Mouse (Mus musculus) heart, embryonic 13.5 days (tissue): ENCODE measurements around the gene Anapc2. TPM values are rescaled to one million over a fixed set of nuclear protein-coding genes. Genes with fewer than 3 reads are reported as not detected.

Source experiments
- ATAC-seq: fragments of 200-750 bp; cut with Nextera tagmentation; 2 replicates; pipeline ENCODE4 v1.8.0; 2017; ENCODE audit warnings: moderate TSS enrichment; ENCODE audit not compliant: insufficient number of reproducible peaks, low FRiP score, low TSS enrichment; ENCODE audit errors: extremely low read depth
- H3K27ac ChIP-seq: fragments of 300-500 bp; sonication (generic); replicated peaks from 2 replicates; pipeline ENCODE4 v1.5.1; 2015; ENCODE audit warnings: moderate library complexity, mild to moderate bottlenecking, inconsistent platforms
- H3K27me3 ChIP-seq: fragments of 300-500 bp; sonication (generic); replicated peaks from 2 replicates; pipeline ENCODE4 v1.6.1; 2015; ENCODE audit warnings: mild to moderate bottlenecking, inconsistent platforms
- H3K36me3 ChIP-seq: fragments of 300-500 bp; sonication (generic); 2 replicates; pipeline ENCODE4 v1.6.1; 2015; ENCODE audit warnings: mild to moderate bottlenecking, inconsistent platforms
- H3K4me1 ChIP-seq: fragments of 300-500 bp; sonication (generic); 2 replicates; pipeline ENCODE4 v1.6.1; 2015; ENCODE audit warnings: inconsistent platforms
- H3K4me2 ChIP-seq: fragments of 300-500 bp; sonication (generic); 2 replicates; pipeline ENCODE4 v1.6.1; 2015; ENCODE audit warnings: inconsistent platforms, mild to moderate bottlenecking, moderate library complexity
- H3K4me3 ChIP-seq: fragments of 300-500 bp; sonication (generic); 2 replicates; pipeline ENCODE4 v1.5.1; 2015; ENCODE audit warnings: moderate library complexity, mild to moderate bottlenecking, inconsistent platforms
- H3K9ac ChIP-seq: fragments of 300-500 bp; sonication (generic); 2 replicates; pipeline ENCODE4 v1.6.1; 2015; ENCODE audit warnings: inconsistent platforms, mild to moderate bottlenecking, moderate library complexity
- H3K9me3 ChIP-seq: fragments of 300-500 bp; sonication (generic); 2 replicates; pipeline ENCODE4 v1.6.1; 2016; ENCODE audit warnings: inconsistent platforms
- whole genome bisulfite sequencing: fragments of 180-500 bp; shearing (Covaris S2); methylation state at CpG from one replicate; pipeline ENCODE4 v1.1.7; 2015; ENCODE audit warnings: mixed read lengths; 5-methylcytosine and 5-hydroxymethylcytosine counted together
- polyA plus RNA-seq: library from polyadenylated mRNA; unstranded; fragments of >200 nt; fragmentation: Nextera tagmentation; extraction: Ambion mirVana; gene quantifications from 2 replicates; pipeline ENCODE4 v1.2.1, GENCODE M21; 2015

The Anapc2 gene
- polyA plus RNA-seq, 1 experiment from 2014 or later = 77.3 TPM

- no peaks in the 10 kb centered on the region for H3K9me3 ChIP-seq
- H3K27me3 ChIP-seq = no peaks in the 10 kb centered on the region
- H3K4me3 ChIP-seq = peak overlapping the region; percentile 89
- peaks cover 76% of the 10 kb centered on the region for H3K36me3 ChIP-seq
- peak overlapping the region; percentile 98 for H3K4me2 ChIP-seq
- peak overlapping the region; percentile 74 for H3K27ac ChIP-seq
- H3K4me1 ChIP-seq = peaks cover 27% of the 10 kb centered on the region
- no peak for ATAC-seq
- peak overlapping the region; percentile 94 for H3K9ac ChIP-seq
- 26% methylated on average over 16 of the region's 16 CpGs for WGBS
Observed at GRCm38 (mm10) chr2:25273010-25273409, 732 bp downstream of the Anapc2 start.

GRCm38 (mm10) chr2:25278928-25279882 lies 6.9 kb downstream of the Anapc2 start:
- no peak for ATAC-seq
- Histone ChIP-seq H3K4me2 (no peak overlapping the region), H3K4me1 (peaks cover under 1% of the 10 kb centered on the region; the same call in 1 of the 2 replicates), H3K27ac (no peak overlapping the region), H3K9ac (no peak overlapping the region), H3K9me3 (no peaks in the 10 kb centered on the region), H3K27me3 (no peaks in the 10 kb centered on the region), H3K36me3 (peaks cover 98% of the 10 kb centered on the region), H3K4me3 (no peak overlapping the region)
- WGBS = 61% methylated on average over 13 of the region's 13 CpGs

- no peak overlapping the region for H3K4me2 ChIP-seq
- no peaks in the 10 kb centered on the region for H3K9me3 ChIP-seq
- H3K27ac ChIP-seq = no peak overlapping the region
- peaks cover 35% of the 10 kb centered on the region for H3K27me3 ChIP-seq
- 97% methylated on average over 2 of the region's 2 CpGs for WGBS
- ATAC-seq = no peak
- peaks cover 57% of the 10 kb centered on the region for H3K36me3 ChIP-seq
- H3K4me1 ChIP-seq = peaks cover 25% of the 10 kb centered on the region
- no peak overlapping the region for H3K9ac ChIP-seq
- H3K4me3 ChIP-seq = no peak overlapping the region
Observed at GRCm38 (mm10) chr2:25285551-25285950, 13.3 kb downstream of the Anapc2 start.

GRCm38 (mm10) chr2:25286314-25286713 lies 14.0 kb downstream of the Anapc2 start:
- WGBS = 44% methylated on average over 1 of the region's 1 CpGs
- Histone ChIP-seq H3K4me1 (peaks cover 32% of the 10 kb centered on the region), H3K4me2 (no peak overlapping the region), H3K9me3 (no peaks in the 10 kb centered on the region), H3K27me3 (peaks cover 42% of the 10 kb centered on the region), H3K4me3 (no peak overlapping the region), H3K9ac (no peak overlapping the region), H3K27ac (no peak overlapping the region), H3K36me3 (peaks cover 50% of the 10 kb centered on the region)
- no peak for ATAC-seq

- WGBS = 43% methylated on average over 7 of the region's 7 CpGs
- peaks cover 40% of the 10 kb centered on the region for H3K4me1 ChIP-seq
- H3K9me3 ChIP-seq = no peaks in the 10 kb centered on the region
- H3K27me3 ChIP-seq = peaks cover 50% of the 10 kb centered on the region
- no peak for ATAC-seq
- H3K4me2 ChIP-seq = no peak overlapping the region
- no peak overlapping the region for H3K4me3 ChIP-seq
- H3K27ac ChIP-seq = no peak overlapping the region
- H3K36me3 ChIP-seq = peaks cover 45% of the 10 kb centered on the region
- H3K9ac ChIP-seq = no peak overlapping the region
Observed at GRCm38 (mm10) chr2:25286837-25287636, 14.8 kb downstream of the Anapc2 start.

- 76% methylated on average over 6 of the region's 6 CpGs for WGBS
- H3K9me3 ChIP-seq = no peaks in the 10 kb centered on the region
- no peak within 1 kb of the TSS for H3K4me3 ChIP-seq
- peaks cover 60% of the 10 kb centered on the region for H3K27me3 ChIP-seq
- peaks cover 34% of the 10 kb centered on the region for H3K36me3 ChIP-seq
- ATAC-seq = no peak
- H3K4me2 ChIP-seq = no peak within 1 kb of the TSS
- H3K27ac ChIP-seq = no peak within 1 kb of the TSS
- no peak within 1 kb of the TSS for H3K9ac ChIP-seq
- H3K4me1 ChIP-seq = peaks cover 46% of the 10 kb centered on the region
Observed at GRCm38 (mm10) chr2:25287927-25288649, 15.8 kb downstream of the Anapc2 start, which contains the start of gene Tmem210. TSS of gene Tmem210 (plus strand) at chr2:25288145.

DNA sequence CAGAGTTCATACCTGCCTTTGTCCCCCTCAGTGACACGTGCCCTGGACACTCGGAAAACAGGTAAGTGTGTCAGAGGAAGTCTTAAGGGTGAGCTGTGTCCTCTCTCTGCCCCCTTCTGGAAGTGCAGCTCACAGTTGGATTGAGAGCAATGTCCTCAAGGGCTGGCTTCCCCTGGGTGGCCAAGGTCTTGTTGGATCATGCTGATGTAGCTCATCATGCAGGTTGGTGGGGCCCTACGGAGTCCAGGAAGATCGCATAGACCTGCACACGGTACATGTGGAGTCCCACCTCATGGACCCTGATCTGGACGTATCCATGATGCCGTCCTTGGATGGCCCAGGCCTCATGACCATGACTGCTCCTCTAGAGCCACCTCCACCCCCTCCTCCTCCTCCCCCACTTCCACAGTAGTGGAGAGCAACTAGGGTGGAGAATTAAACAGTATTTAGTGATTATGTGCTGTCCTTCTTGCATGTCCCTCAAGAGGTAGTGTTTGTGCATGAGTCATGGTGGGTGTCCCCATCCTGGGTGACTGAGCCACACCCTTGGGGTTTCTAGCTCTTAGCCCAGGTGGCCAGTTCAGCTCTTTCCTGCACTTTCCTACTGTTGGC lies 16.6 kb downstream of the Anapc2 start:
- Histone ChIP-seq H3K4me3 (no peak overlapping the region), H3K27ac (no peak overlapping the region), H3K9me3 (no peaks in the 10 kb centered on the region), H3K9ac (no peak overlapping the region), H3K4me2 (no peak overlapping the region), H3K4me1 (peaks cover 46% of the 10 kb centered on the region), H3K27me3 (peaks cover 68% of the 10 kb centered on the region), H3K36me3 (peaks cover 26% of the 10 kb centered on the region)
- 63% methylated on average over 7 of the region's 7 CpGs for WGBS
- no peak for ATAC-seq

DNA sequence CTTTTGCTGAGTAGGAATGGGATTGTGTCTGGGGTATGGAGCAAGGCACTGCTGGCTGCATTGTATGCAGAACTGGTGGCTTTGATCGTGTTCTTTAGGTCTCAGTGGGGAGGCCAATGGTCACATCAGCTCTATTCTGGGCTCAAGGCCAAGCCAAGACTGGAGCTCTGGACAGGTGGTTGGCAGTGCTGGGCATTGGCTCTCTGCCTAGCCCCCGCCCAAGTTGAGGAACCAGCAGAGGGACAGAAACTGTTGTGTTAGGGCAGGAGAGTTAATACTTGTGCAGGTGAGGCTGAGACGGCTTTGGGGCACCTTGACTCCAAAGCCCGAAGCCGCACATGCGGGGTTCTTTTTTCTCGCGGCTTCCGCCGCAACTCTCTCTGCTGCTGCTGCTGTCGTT lies 17.4 kb downstream of the Anapc2 start, which contains the start of gene Lrrc26:
Gene Lrrc26, plus strand, starts transcription at position 265 of the 400 bp plus-strand sequence.
- Histone ChIP-seq H3K36me3 (peaks cover 18% of the 10 kb centered on the region), H3K4me3 (peak within 1 kb of the TSS; percentile 36), H3K27me3 (peaks cover 76% of the 10 kb centered on the region), H3K27ac (no peak within 1 kb of the TSS), H3K9ac (no peak within 1 kb of the TSS), H3K4me2 (peak within 1 kb of the TSS; percentile 49), H3K9me3 (no peaks in the 10 kb centered on the region), H3K4me1 (peaks cover 46% of the 10 kb centered on the region)
- ATAC-seq = no peak
- 8% methylated on average over 11 of the region's 11 CpGs for WGBS

GRCm38 (mm10) chr2:25290101-25290815 lies 18.0 kb downstream of the Anapc2 start:
- Histone ChIP-seq H3K27me3 (peaks cover 82% of the 10 kb centered on the region), H3K4me1 (peaks cover 46% of the 10 kb centered on the region)
- 1% methylated on average over 54 of the region's 54 CpGs for WGBS

DNA sequence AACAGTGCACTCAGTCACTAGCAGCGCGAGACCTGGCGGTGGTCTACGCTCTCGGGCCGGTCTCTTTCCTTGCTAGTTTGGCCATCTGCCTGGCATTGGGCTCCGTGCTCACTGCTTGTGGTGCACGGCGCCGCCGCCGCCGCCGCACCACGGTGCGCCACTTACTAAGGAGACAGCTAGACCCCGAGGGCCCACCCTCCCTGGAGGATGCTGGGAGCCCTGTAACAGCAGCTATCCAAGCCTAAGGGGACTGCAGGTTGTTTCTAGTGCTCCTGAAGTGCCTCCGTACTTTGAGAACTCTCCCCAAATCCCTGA lies 18.5 kb downstream of the Anapc2 start:
- H3K4me3 ChIP-seq = peak overlapping the region; percentile 36

More at GRCm38 (mm10) chr2:25290101-25290815, 18.0 kb downstream of the Anapc2 start:
- Histone ChIP-seq H3K4me2 (peak overlapping the region; percentile 49), H3K36me3 (peaks cover 12% of the 10 kb centered on the region), H3K4me3 (peak overlapping the region; percentile 36), H3K9ac (no peak overlapping the region), H3K27ac (no peak overlapping the region), H3K9me3 (no peaks in the 10 kb centered on the region)
- no peak for ATAC-seq

More for the DNA sequence above, 18.5 kb downstream of the Anapc2 start:
- Histone ChIP-seq H3K36me3 (peaks cover 7% of the 10 kb centered on the region), H3K4me2 (peak overlapping the region; percentile 49), H3K9ac (no peak overlapping the region), H3K27me3 (peaks cover 87% of the 10 kb centered on the region), H3K9me3 (no peaks in the 10 kb centered on the region), H3K27ac (no peak overlapping the region), H3K4me1 (peaks cover 46% of the 10 kb centered on the region)
- no peak for ATAC-seq
- under 1% methylated on average over 18 of the region's 18 CpGs for WGBS
